Mouse (Mus musculus): Measurements from ENCODE around the gene Gm11437. TPM values are rescaled to one million over a fixed set of nuclear protein-coding genes. Genes with fewer than 3 reads are reported as not detected.

Gm11437 gene
- polyA plus RNA-seq, 1 experiment from 2014 or later = 0.10 TPM

- ATAC-seq (ENCODE audit: insufficient read depth, low FRiP score) = peak; percentile 69; the same call in 1 of the 2 replicates
- Histone ChIP-seq H3K36me3 (ENCODE audit: control insufficient read depth, insufficient read depth, low read length) (peaks cover 25% of the 10 kb centered on the region; the same call in 1 of the 2 replicates), H3K9ac (ENCODE audit: low read length) (no peak overlapping the region), H3K27me3 (ENCODE audit: control insufficient read depth, insufficient read depth, low read length) (no peaks in the 10 kb centered on the region), H3K27ac (ENCODE audit: low read length) (peak overlapping the region; percentile 60), H3K4me3 (replicated peaks; ENCODE audit: low read length) (no peak overlapping the region), H3K4me1 (ENCODE audit: control insufficient read depth, insufficient read depth, low read length) (0 out of 2 replicates have a peak, but pooled peaks cover 9% of the 10 kb centered on the region), H3K9me3 (replicated peaks; ENCODE audit: control insufficient read depth, low read length) (no peaks in the 10 kb centered on the region), H3K4me2 (ENCODE audit: low read depth, low read length) (no peak overlapping the region)
- WGBS = 59% methylated on average over 12 of the region's 12 CpGs
Measured at GRCm38 (mm10) chr11:84121051-84121956, 46.0 kb downstream of the Gm11437 start.

GRCm38 (mm10) chr11:84117431-84117830, 49.8 kb downstream of the Gm11437 start:
- 89% methylated on average over 4 of the region's 4 CpGs for WGBS
- Histone ChIP-seq H3K4me1 (ENCODE audit: control insufficient read depth, insufficient read depth, low read length) (0 out of 2 replicates have a peak, but pooled peaks cover 9% of the 10 kb centered on the region), H3K27me3 (ENCODE audit: control insufficient read depth, insufficient read depth, low read length) (no peaks in the 10 kb centered on the region), H3K9ac (ENCODE audit: low read length) (no peak overlapping the region), H3K9me3 (replicated peaks; ENCODE audit: control insufficient read depth, low read length) (no peaks in the 10 kb centered on the region), H3K36me3 (ENCODE audit: control insufficient read depth, insufficient read depth, low read length) (peaks cover 23% of the 10 kb centered on the region; the same call in 1 of the 2 replicates), H3K27ac (ENCODE audit: low read length) (no peak overlapping the region), H3K4me2 (ENCODE audit: low read depth, low read length) (no peak overlapping the region), H3K4me3 (replicated peaks; ENCODE audit: low read length) (no peak overlapping the region)
- ATAC-seq (ENCODE audit: insufficient read depth, low FRiP score) = no peak

- H3K4me2 ChIP-seq (ENCODE audit: low read depth, low read length) = no peak overlapping the region
- no peak overlapping the region for H3K27ac ChIP-seq (ENCODE audit: low read length)
- H3K36me3 ChIP-seq (ENCODE audit: control insufficient read depth, insufficient read depth, low read length) = peaks cover 23% of the 10 kb centered on the region; the same call in 1 of the 2 replicates
- no peak for ATAC-seq (ENCODE audit: insufficient read depth, low FRiP score)
- WGBS = 63% methylated on average over 2 of the region's 2 CpGs
- 0 out of 2 replicates have a peak, but pooled peaks cover 6% of the 10 kb centered on the region for H3K4me1 ChIP-seq (ENCODE audit: control insufficient read depth, insufficient read depth, low read length)
- H3K9ac ChIP-seq (ENCODE audit: low read length) = no peak overlapping the region
- H3K27me3 ChIP-seq (ENCODE audit: control insufficient read depth, insufficient read depth, low read length) = no peaks in the 10 kb centered on the region
- H3K9me3 ChIP-seq (replicated peaks; ENCODE audit: control insufficient read depth, low read length) = no peaks in the 10 kb centered on the region
- H3K4me3 ChIP-seq (replicated peaks; ENCODE audit: low read length) = no peak overlapping the region
Measured at GRCm38 (mm10) chr11:84116221-84116620, 51.1 kb downstream of the Gm11437 start.

GRCm38 (mm10) chr11:84115646-84116045, 51.6 kb downstream of the Gm11437 start:
- ATAC-seq (ENCODE audit: insufficient read depth, low FRiP score) = no peak
- Histone ChIP-seq H3K36me3 (ENCODE audit: control insufficient read depth, insufficient read depth, low read length) (peaks cover 24% of the 10 kb centered on the region; the same call in 1 of the 2 replicates), H3K9me3 (replicated peaks; ENCODE audit: control insufficient read depth, low read length) (no peaks in the 10 kb centered on the region), H3K27ac (ENCODE audit: low read length) (no peak overlapping the region), H3K27me3 (ENCODE audit: control insufficient read depth, insufficient read depth, low read length) (no peaks in the 10 kb centered on the region), H3K4me2 (ENCODE audit: low read depth, low read length) (no peak overlapping the region), H3K4me3 (replicated peaks; ENCODE audit: low read length) (no peak overlapping the region), H3K9ac (ENCODE audit: low read length) (no peak overlapping the region), H3K4me1 (ENCODE audit: control insufficient read depth, insufficient read depth, low read length) (0 out of 2 replicates have a peak, but pooled peaks cover under 1% of the 10 kb centered on the region)
- 71% methylated on average over 9 of the region's 9 CpGs for WGBS

- WGBS = 90% methylated on average over 5 of the region's 5 CpGs
Measured at GRCm38 (mm10) chr11:84113623-84114022, 53.7 kb downstream of the Gm11437 start.

GRCm38 (mm10) chr11:84107137-84107536, 60.1 kb downstream of the Gm11437 start:
- no peak for ATAC-seq (ENCODE audit: insufficient read depth, low FRiP score)
- no peaks in the 10 kb centered on the region for H3K27me3 ChIP-seq (ENCODE audit: control insufficient read depth, insufficient read depth, low read length)
- H3K9me3 ChIP-seq (replicated peaks; ENCODE audit: control insufficient read depth, low read length) = no peaks in the 10 kb centered on the region
- 69% methylated on average over 2 of the region's 2 CpGs for WGBS
- no peaks in the 10 kb centered on the region for H3K4me1 ChIP-seq (ENCODE audit: control insufficient read depth, insufficient read depth, low read length)
- no peak overlapping the region for H3K4me3 ChIP-seq (replicated peaks; ENCODE audit: low read length)
- H3K36me3 ChIP-seq (ENCODE audit: control insufficient read depth, insufficient read depth, low read length) = peaks cover 23% of the 10 kb centered on the region
- H3K4me2 ChIP-seq (ENCODE audit: low read depth, low read length) = no peak overlapping the region
- no peak overlapping the region for H3K27ac ChIP-seq (ENCODE audit: low read length)
- no peak overlapping the region for H3K9ac ChIP-seq (ENCODE audit: low read length)

More at GRCm38 (mm10) chr11:84113623-84114022, 53.7 kb downstream of the Gm11437 start:
- no peak overlapping the region for H3K27ac ChIP-seq (ENCODE audit: low read length)
- H3K27me3 ChIP-seq (ENCODE audit: control insufficient read depth, insufficient read depth, low read length) = no peaks in the 10 kb centered on the region
- H3K36me3 ChIP-seq (ENCODE audit: control insufficient read depth, insufficient read depth, low read length) = peaks cover 20% of the 10 kb centered on the region
- ATAC-seq (ENCODE audit: insufficient read depth, low FRiP score) = no peak
- no peak overlapping the region for H3K4me2 ChIP-seq (ENCODE audit: low read depth, low read length)
- H3K9ac ChIP-seq (ENCODE audit: low read length) = no peak overlapping the region
- H3K9me3 ChIP-seq (replicated peaks; ENCODE audit: control insufficient read depth, low read length) = no peaks in the 10 kb centered on the region
- no peaks in the 10 kb centered on the region for H3K4me1 ChIP-seq (ENCODE audit: control insufficient read depth, insufficient read depth, low read length)
- H3K4me3 ChIP-seq (replicated peaks; ENCODE audit: low read length) = no peak overlapping the region

GRCm38 (mm10) chr11:84104036-84104435, 63.2 kb downstream of the Gm11437 start:
- H3K9ac ChIP-seq (ENCODE audit: low read length) = no peak overlapping the region
- no peak overlapping the region for H3K27ac ChIP-seq (ENCODE audit: low read length)
- H3K4me3 ChIP-seq (replicated peaks; ENCODE audit: low read length) = no peak overlapping the region
- WGBS = 91% methylated on average over 6 of the region's 6 CpGs
- H3K27me3 ChIP-seq (ENCODE audit: control insufficient read depth, insufficient read depth, low read length) = no peaks in the 10 kb centered on the region
- no peak overlapping the region for H3K4me2 ChIP-seq (ENCODE audit: low read depth, low read length)
- no peaks in the 10 kb centered on the region for H3K4me1 ChIP-seq (ENCODE audit: control insufficient read depth, insufficient read depth, low read length)
- peaks cover 14% of the 10 kb centered on the region for H3K36me3 ChIP-seq (ENCODE audit: control insufficient read depth, insufficient read depth, low read length)
- no peak for ATAC-seq (ENCODE audit: insufficient read depth, low FRiP score)
- no peaks in the 10 kb centered on the region for H3K9me3 ChIP-seq (replicated peaks; ENCODE audit: control insufficient read depth, low read length)

- Histone ChIP-seq H3K9ac (ENCODE audit: low read length) (no peak overlapping the region), H3K4me1 (ENCODE audit: control insufficient read depth, insufficient read depth, low read length) (no peaks in the 10 kb centered on the region), H3K27ac (ENCODE audit: low read length) (peak overlapping the region; percentile 42; the same call in 1 of the 2 replicates), H3K36me3 (ENCODE audit: control insufficient read depth, insufficient read depth, low read length) (0 out of 2 replicates have a peak, but pooled peaks cover 5% of the 10 kb centered on the region), H3K27me3 (ENCODE audit: control insufficient read depth, insufficient read depth, low read length) (no peaks in the 10 kb centered on the region), H3K9me3 (replicated peaks; ENCODE audit: control insufficient read depth, low read length) (no peaks in the 10 kb centered on the region), H3K4me3 (replicated peaks; ENCODE audit: low read length) (no peak overlapping the region), H3K4me2 (ENCODE audit: low read depth, low read length) (no peak overlapping the region)
- no peak for ATAC-seq (ENCODE audit: insufficient read depth, low FRiP score)
Measured at GRCm38 (mm10) chr11:84101182-84101581, 66.1 kb downstream of the Gm11437 start.

Measured in stomach, embryonic 16.5 days (tissue).